Mouse (Mus musculus) cerebellum, adult 9-11 months (tissue): ENCODE measurements around the gene Il9.
A peak's percentile ranks its signal among the peaks of the same experiment; 100 is the strongest.

Source experiments
- DNase-seq: peaks from one replicate; pipeline ENCODE4 v3.0.0; 2022

Gene Il9

GRCm38 (mm10) chr13:56468536-56468935, 13.5 kb downstream of the Il9 start:
- no peak for DNase-seq

DNA sequence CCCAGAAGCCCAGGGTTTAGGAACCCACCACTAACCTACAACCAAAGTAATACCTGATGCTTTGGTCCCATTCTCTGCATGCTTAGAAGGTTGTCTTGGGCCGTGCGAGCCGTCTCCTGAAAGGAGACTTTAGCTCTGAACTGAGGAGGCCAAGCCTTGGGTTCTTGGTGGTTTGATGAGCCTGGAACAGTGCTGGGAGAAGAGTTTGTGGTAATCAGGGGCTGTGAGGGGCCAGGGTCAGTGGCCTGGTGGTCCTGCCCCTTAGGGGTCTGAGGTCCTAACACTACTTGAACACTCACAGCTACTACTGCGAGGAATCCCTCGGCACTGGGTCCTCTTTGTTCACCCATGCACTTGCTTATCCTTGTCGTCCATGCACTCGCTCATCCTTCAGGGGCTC, 14.3 kb downstream of the Il9 start:
- no peak for DNase-seq

DNA sequence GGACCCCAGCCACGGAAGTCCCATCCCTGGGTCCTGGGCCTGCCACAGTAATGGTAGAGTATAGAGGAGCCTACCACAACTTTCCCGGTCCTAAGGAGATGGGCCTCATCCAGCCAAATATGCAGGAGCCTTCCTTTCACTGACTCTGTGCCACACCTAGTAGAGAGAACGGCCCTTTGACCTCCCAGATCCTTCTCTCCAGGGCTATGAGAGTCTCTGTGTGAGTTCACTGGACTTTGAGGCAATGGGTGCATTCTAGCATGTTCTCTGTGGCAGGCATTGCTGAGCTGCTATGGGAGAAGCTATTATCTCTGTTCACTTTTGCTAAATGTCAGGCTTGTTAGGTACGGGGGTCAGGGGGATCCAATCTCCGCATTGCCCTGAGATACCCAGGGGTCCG, 18.3 kb downstream of the Il9 start:
- no peak for DNase-seq

GRCm38 (mm10) chr13:56463261-56463660, 18.8 kb downstream of the Il9 start:
- DNase-seq: no peak

DNA sequence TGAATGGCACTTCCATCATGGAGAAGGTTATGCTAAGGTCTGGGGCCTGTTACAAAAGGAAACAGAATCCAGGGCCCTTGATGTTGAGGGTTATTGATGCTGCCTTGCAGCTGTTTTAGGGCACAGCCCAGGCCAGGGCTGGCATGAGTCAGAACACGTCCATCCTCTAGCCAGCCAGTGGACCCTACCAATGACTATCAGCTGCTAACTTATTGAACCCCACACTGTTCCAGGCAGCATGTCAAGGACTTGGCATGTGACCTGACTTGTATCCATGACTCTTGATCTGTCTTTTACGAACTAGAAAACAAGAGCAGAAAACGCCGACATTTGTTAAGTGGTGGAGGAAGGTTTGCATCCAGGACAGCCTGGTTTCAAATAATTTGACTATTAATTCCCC, 19.3 kb downstream of the Il9 start:
- no peak for DNase-seq

- DNase-seq: no peak
These were observed 20.6 kb downstream of the Il9 start for GRCm38 (mm10) chr13:56461460-56461859.

- no peak for DNase-seq
These were observed 24.0 kb downstream of the Il9 start for GRCm38 (mm10) chr13:56458001-56458400.

- DNase-seq: no peak
These were observed 32.0 kb downstream of the Il9 start for GRCm38 (mm10) chr13:56450035-56450434.

- DNase-seq: peak; percentile 44
These were observed 32.6 kb downstream of the Il9 start for GRCm38 (mm10) chr13:56449239-56450030.

- no peak for DNase-seq
These were observed 37.0 kb downstream of the Il9 start for GRCm38 (mm10) chr13:56444996-56445395.

DNA sequence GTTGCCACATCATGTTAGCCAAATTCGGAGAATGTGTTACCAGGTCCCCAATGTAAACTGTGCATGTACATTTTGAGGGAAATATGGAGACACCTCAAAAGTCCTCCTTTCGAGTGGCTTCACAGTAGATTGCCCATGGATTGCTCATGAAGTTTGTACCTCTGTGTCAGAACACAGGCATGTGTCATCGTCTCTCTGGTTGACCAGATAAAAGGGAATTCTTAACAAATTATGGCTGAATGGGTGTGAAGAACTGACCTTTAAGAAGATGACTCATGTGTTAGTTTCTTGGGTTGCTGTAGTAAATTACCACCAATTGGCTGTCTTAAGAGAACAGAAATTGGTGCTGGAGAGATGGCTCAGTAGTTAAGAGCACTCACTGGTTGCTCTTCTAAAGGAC, 37.9 kb downstream of the Il9 start:
- no peak for DNase-seq

DNA sequence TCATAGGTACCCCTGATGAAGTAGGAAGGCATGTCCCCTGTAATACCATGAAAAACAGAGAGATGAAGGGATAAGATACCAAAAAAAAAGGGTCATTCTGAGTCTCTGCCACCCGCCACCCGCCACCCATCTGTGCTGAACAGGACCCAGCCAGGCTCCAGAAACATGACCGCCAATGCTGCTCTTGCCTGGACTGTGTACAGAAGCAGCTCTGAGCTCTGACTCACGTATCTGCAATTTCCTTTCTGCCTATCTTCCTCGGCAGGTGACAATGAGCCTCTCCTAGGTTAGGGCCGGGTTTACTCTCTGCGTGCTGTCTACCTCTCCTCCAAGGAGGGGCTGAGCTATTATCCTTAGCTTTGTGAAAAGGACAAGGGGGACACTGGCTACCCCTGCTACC, 38.6 kb downstream of the Il9 start:
- DNase-seq: no peak

DNA sequence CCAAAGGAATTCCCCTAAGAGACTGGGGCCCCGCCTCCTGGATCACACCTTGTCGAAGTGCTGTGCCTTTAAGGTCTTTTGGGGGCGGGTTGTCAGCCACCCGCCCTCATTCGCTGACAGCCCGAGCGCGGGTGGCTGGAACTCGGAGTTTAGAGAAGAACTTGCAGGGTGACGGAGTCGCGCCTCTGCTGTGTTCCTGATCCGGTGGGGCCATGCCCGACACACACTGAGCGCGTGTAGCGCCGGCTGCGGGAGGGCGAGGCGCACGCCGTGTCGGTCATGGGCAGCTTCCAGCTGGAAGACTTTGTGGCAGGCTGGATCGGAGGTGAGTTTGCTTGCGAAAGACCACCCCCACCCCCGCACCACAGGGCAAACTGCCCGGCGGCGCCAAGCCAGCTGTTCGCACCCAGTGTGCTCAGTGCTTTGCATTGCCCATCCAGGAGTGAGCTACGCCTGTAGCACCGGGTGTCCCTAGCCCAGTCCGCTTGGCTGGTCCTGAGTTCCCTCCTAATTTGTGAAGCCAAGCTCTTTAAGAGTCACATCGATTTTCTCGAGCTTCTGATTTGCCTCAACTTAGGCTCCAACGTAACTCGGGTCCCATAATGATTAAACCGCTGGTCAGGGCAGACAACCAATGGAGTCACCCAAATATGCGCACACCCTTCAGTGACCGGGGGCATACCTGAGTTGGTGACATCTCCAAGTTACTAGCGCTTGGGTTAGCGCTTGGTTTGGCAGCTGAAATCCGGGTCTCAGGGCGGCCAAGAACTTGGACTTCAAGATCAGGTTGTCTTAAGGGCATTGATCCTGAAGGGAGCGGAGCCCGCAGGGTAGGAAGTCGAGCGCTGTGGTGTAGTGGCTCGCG, 43.6 kb downstream of the Il9 start, which contains the start of gene Slc25a48:
TSS of gene Slc25a48 (plus strand) at position 145 of the 865 bp plus-strand sequence.
- DNase-seq: no peak

DNA sequence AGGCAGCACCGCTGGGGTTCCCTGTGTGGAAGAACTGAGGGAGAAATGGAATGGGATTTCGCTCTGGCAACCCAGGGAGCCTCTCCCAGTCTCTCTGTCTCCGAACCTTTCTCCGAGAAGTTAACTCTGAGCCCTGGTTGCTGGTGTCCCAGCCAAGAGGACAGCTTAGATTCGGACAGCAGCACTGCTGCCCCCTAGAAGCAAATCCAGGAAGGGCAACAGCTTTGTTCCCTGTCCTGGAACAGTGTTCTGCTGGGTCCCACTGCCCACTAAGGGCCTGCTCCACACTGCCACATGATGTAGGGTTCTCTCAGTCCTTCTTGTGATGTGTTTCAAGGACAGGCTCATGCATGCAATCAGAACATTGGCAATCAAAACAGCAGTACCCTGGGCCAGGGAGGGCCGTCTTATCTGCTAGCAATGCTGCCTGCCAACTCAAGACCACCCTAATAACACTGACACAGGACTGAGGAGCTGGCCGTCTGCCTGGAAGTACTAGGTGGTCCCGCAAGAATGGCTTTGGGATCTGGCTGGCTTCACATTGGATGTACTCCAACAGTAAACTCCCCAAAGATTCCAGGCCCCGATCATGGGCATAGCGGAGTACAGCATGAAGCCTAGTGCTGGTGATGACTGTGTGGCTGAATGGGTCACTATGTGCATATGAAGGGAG, 46.3 kb downstream of the Il9 start:
- no peak for DNase-seq

DNA sequence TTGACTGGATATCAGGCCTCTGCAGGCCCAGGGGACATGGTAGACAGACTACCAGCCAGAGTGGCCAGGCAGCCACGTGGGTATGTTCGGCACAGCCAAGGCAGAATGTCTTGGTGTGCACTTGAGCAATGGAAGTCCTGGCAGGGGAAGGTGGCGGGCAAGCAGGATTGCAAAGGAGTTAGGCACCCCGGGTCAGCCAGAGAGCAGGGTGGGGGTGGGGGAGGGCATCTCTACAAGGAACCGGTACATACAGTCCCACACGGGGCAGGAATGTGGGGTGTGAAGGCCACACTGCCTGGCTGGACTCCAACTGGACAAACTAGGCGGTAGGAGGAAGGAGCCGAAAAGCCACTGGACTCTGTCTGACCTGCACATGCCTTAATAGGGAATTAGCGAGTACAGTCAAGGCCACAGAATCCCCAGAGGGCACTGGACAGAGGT, 47.7 kb downstream of the Il9 start:
- no peak for DNase-seq

- DNase-seq: peak; percentile 68
These were observed 48.6 kb downstream of the Il9 start for GRCm38 (mm10) chr13:56433466-56433865.

DNA sequence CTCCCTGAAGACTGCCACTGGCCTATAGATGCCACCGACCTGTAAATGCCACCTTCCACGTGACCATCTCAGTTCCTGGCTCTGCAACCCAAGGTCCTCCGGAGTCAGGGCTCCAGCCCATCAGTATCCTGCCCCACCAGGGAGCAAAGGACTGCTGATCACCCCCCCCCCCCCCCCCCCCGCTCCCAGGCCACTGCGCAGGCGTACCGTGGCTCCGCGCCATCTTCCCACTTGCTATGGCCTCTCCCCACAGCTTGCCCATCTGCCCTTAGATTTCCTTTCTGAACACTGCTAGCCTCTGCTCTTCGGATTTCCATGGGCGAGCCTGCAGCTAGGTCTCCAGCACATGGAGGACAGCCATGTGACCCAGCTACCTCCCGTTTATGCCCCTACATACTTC, 49.5 kb downstream of the Il9 start:
- DNase-seq: peak; percentile 71
